Mouse (Mus musculus) brain, embryonic 14.5 days (tissue): ENCODE results near the gene Kcnk5.

ENCODE experiments used
- CTCF ChIP-seq: fragments of 200-500 bp; IDR thresholded peaks from 2 replicates; pipeline ENCODE4 v1.5.1; 2012; ENCODE audit warnings: inconsistent platforms, mild to moderate bottlenecking, moderate library complexity, borderline replicate concordance; ENCODE audit not compliant: insufficient read depth, insufficient read length; ENCODE audit errors: extremely low read depth
- POLR2A ChIP-seq: fragments of 200-500 bp; IDR thresholded peaks from 2 replicates; pipeline ENCODE4 v1.6.1; 2012; ENCODE audit warnings: mild to moderate bottlenecking, inconsistent platforms, borderline replicate concordance; ENCODE audit not compliant: poor library complexity, insufficient read depth, insufficient read length, severe bottlenecking; ENCODE audit errors: extremely low read depth

- TF ChIP-seq CTCF: no peak
- TF ChIP-seq POLR2A: no peak
Measured at GRCm38 (mm10) chr14:20189751-20190150, 8.1 kb upstream of the Kcnk5 start.
